Mouse (Mus musculus) layer of hippocampus, postnatal 14 days (tissue): ENCODE results near the gene 9430038I01Rik. TPM values are rescaled to one million over a fixed set of nuclear protein-coding genes. Genes with fewer than 3 reads are reported as not detected.
"Not testable (repeated sequence)": the region's sequence is repeated elsewhere in the genome, so short reads cannot be mapped to it uniquely, and the experiment has no call there.

Experiments used
- DNase-seq, 2 experiments: peaks; one replicate each; pipeline ENCODE4 v3.0.0; 2021 to 2022; ENCODE audit warnings: low spot score in 2 of 2, mixed read lengths in 1 of 2
- long read RNA-seq, 2 experiments: library from polyadenylated mRNA; stranded (forward); transcript quantifications; one replicate each; pipeline ENCODE4 v2.0.0; 2021
- total RNA-seq, 2 experiments: library from RNA; stranded (reverse); gene quantifications; 2 replicates each; pipeline ENCODE4 v1.2.3; 2021

9430038I01Rik gene
- total RNA-seq, result 1 to 10 TPM; 4.8 to 5.3 TPM
- long read RNA-seq, experiment 1, transcript 9430038I01Rik-201 (4 exons, 1,126 nt), result major isoform, 6 of 6 reads
- long read RNA-seq, experiment 1, partial matches to known transcripts, result 0 of 6 reads
- long read RNA-seq, experiment 1, other reads (novel, unspliced or antisense), result 0 of 6 reads
- long read RNA-seq, experiment 2, partial matches to known transcripts, result 0 of 8 reads
- long read RNA-seq, experiment 2, other reads (novel, unspliced or antisense), result 2 of 8 reads

DNA sequence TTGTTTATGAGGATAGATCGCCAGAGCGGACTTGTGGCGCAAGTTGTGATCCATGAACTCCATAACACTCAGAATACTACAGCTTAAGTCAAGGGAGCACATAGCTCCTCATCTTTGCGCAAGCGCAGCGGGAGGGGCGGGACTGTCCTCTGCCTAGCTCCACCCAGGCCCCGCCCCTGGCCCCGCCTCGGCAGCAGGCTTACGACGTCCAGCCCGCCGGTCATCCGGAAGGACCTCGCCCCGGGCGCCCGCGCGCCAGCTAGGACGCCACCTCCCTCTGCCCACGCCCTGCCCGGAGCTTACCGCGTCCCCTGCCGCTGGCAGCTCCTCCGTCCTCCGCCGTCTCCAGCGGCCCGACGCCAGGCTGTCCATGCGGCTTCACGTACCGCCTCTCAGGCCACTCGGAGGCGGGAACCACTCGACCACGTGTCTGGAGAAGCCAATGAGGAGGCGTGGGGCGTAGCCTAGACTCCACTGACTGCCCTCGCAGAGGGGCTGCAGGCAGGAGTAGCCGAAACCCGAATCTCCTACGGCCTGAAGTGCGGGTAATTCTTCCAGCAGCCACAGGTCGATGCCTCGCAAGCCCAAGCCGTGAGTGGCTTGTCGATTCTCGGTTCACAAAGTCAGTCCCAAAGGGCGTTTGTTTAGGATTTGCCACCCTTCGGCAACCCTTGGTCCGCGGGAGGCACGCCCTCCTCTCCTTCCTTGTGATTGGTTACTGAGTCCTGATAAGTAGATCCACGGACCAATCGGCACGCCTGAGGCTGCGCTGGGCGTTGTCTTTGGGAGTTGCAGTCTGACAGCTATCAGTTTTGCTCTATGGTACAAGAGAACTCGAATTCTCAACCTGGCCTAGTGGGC is at the start of gene 9430038I01Rik:
TSS of gene 9430038I01Rik (minus strand) at position 426 of the 861 bp plus-strand sequence.
- DNase-seq, result peak; percentile 96 to 98

DNA sequence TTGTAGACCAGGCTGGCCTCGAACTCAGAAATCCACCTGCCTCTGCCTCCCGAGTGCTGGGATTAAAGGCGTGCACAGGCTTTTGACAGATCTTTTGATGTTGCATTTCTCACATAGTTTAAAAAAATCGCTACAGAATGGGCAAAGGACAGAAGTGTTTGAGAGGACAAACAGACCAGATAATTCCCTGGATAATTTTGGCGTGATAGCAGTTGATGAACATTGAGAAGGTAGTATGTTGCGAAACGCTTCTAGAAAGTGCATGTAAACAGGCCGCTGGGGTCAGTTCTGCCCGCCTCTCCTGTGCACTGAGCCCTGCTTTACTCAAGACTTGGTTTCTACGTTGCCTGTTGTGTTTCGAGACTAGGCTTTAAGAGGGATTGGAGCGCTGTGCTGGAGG is 34.8 kb upstream of the 9430038I01Rik start:
- no peak for DNase-seq

DNA sequence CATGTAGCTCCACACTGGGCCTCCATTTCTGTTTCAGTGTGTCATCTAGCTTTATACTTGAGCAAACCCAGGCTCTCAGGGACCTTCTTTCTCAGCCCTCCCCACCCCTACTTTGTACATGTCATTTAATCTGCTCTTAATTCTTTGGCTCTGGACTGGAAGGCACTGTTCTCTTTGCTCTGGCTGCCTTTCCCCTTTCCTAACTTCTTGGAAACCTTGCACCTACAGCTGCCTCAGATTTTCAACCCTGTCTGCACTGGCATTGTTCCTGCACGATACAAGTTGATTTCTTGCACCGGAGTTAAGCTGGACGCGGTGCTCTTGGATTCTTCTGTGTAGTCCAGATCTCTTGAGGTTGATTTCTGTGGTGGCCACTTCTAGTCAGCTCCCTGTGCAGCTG is 32.4 kb upstream of the 9430038I01Rik start:
- no peak for DNase-seq

DNA sequence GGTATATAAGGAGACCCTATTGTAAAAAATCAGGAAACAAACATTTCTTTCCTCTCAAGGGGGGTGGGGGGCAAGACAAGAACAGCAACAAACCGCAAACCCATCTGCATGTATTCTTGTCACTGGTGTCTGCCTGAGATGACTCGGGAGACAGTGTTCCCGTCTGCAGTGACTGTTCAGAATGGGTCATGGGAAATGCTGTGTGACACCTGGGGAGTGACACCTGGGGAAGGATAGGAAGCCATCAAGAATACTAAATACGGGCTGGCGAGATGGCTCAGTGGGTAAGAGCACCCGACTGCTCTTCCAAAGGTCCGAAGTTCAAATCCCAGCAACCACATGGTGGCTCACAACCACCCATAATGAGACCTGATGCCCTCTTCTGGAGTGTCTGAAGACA is 28.4 kb upstream of the 9430038I01Rik start:
- DNase-seq, result not testable (repeated sequence)

DNA sequence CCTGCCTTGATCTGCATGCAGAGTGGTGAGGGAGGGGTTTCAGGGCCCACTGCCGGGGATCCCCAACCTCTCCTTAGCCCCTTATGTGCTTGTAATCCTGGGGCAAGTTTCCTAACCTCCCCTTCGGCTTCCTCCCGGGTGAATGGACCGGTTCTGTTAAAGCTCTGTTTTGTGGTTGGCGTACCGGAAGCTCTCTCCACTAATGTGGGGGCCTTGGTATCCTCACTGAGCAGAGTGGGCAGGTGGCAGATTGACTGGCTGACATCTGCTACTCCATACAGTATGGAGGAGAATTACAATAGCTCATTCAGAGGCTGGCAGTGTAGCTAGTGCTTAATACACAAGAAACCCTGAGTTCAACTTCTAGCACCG is 27.6 kb upstream of the 9430038I01Rik start:
- peak; percentile 62 to 77 for DNase-seq

DNA sequence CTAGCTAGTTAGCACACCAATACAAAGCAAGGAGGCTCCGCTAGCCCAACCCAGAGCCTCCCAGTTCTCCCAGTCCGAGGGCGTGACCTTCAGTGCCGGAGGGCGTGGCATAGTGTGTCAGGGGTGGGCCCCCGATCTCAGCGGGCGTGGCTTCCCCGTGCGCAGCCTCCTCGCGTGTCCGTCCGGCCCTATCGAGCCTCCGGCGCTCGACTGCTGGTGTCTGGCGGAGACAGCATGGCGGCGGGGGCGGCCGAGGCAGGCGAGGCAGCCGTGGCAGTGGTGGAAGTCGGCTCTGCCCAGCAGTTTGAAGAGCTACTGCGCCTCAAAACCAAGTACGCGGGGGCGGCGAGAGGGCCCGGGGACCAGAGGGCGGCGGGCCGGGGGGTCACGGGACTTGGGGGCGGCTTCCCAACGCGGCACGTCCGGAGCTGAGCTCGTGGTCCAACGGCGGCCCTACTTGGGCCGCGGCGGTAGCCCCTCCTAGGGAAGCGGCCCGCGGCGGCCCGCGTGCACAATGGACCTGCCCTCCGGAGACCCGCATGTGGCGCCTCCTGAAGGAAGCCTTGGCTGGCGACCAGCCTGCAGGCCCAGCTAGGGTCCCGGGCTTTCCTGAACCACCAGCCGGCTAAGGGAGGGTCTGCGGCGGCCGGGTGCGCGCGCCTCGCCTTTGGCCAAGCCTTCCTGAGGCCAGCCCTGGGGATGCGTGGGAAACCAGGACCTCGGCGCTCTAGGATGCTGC is 27.0 kb upstream of the 9430038I01Rik start, which contains the start of gene Glrx3:
TSS of gene Glrx3 (plus strand) at position 175 of the 739 bp plus-strand sequence.
- peak; percentile 93 for DNase-seq

DNA sequence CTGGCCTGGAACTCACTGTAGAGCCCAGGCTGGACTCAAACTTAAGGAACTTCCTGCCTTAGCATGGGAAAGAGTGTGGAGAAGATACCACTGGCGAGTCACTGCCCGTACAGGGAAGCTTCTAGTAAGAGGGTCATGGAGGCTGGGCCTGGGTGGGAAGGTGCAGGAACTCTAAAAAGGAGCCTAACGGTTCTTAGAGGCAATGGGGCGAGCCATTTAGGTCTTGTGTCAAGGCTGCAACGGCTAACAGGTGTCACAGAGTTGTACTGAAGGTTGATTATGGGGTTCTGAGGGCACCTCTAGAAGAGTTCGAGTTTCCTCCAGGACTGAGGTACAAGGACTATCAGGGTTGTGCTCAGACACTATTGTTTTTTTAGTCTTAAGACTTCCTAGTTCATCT is 26.3 kb upstream of the 9430038I01Rik start:
- DNase-seq, result no peak

DNA sequence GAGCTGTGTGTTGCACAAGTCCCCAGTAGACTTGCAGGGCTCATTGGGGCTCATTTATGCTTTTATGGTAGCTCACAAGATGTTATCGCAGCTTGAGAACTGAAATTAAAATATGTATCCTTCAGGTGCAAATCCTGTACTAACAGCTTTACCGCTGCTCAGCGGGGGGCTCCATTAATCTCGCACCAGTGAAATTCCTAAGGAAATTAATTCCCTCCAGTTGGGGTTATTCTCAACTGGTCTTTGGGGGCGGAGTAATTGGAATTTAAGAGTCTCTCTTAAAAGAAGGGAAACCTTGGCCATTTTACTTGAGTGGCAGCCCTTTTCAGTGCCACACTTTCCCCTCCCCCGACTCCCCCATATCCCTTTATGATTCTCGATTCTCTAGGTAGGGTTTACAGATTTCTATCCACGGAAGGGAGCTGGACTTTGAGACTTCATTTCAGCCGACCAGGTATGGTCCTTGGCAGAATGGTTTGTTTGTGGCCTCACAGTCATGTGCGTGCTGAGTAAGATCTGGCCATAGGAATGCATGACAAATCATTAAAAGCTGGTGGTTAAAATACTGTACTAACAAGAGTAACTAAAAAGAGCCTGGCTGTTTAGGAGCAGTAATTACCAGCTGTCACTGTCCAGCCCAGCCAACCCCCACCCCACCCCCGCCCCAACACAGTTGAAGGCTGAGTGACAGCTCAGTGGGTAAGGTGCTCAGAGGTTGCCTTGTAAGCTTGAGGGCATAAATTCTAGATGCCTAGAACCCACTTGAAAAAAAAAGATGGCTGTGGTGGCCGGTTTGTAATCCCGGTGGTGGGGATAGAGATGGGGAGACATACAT is 21.4 kb upstream of the 9430038I01Rik start:
- no peak for DNase-seq

DNA sequence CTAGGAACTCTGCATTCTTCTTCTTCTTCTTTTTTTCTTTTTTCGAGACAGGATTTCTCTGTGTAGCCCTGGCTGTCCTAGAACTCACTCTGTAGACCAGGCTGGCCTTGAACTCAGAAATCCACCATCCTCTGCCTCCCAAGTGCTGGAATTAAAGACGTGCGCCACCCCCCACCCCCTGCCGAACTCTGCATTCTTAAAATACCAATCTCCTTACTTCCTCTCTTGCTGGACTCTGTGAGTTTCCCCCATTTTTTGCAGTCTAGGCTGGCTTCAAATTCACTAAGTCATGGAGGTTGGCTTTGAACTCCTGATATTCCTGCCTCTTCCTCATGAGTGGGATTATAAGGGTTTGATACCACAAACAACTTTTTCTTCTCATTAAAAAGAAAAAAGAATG is 16.1 kb upstream of the 9430038I01Rik start:
- DNase-seq, result no peak

DNA sequence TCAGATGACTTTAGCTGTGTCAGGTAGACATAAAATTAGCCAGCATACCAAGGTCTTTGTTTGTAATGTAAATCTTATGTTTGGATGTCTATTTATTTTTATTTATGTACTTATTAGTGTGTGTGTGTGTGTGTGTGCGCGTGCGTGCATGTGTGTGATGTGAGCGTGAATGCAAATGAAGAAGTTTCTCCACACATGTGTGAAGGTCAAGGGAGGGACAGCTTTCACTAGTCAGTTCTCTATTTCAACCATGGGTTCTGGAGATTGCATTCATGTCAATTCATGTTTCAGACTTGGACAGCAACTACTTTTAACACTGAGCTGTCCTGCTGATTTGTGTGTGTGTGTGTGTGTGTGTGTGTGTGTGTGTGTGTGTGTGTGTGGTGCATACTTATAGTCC is 10.7 kb upstream of the 9430038I01Rik start:
- no peak for DNase-seq

DNA sequence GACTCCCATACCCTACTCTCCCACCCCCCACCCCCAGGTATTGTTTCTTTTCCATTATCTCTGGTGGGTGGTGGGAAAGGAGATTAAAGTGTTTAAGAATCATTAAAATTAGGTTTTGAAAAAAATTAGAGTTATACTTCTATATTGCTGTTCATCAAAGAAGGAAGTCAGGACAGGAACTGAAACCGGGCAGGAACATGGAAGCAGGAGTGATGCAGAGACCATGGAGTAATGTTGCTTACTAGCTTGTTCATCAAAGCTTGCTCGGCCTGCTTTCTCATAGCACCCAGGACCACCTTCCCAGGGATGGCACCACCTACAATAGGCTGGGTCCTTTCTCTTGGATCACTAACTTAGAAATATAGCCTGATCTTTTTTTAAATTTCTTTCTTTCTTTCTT is 10.0 kb upstream of the 9430038I01Rik start:
- DNase-seq, result no peak

DNA sequence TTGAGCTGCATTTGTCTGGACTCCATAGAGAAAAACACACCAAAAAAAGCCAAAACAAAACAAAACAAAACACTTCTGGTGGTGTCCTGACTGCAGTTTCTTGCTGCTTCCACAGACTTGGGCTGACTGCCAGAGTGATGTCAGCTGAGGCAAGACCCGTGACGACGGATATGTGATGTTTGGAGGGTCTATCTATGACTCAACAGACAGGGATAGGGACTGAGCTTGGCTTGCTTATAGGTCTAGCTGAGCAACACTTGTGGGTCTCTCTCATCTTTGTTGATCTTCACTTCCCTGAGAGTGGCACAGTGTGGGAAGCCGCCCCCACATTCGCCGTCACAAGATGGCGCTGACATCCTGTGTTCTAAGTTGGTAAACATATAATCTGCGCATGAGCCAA is 4.1 kb upstream of the 9430038I01Rik start:
- DNase-seq, result no peak

DNA sequence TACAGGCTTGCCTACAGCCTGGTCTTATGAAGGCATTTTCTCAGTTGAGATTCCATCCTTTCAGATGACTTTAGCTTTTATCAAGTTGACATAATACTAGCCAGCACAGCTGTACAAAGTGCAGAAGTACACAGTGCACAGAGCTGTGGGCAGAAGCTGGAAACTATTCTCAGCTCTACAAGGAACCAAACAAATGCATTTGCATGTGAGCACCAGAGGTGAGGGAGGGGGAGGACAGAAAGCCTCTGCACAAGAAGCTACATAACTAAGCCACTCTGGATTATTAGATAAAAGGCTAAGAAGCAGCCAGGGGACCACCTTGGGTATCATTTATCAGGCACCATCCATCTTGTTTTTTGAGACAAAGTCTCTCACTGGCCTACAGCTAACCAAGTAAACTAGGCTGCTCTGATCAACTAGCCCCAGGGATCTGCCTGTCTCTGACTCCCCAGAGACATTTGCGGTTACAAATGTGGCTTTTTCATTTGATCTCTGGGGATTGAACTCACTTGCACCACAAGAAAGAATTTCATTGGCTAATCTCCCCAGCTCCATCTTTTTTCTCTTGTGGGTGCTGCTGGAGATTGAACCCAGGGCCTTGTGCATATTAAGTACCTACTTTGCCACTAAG is 3.0 kb downstream of the 9430038I01Rik start:
- no peak for DNase-seq

DNA sequence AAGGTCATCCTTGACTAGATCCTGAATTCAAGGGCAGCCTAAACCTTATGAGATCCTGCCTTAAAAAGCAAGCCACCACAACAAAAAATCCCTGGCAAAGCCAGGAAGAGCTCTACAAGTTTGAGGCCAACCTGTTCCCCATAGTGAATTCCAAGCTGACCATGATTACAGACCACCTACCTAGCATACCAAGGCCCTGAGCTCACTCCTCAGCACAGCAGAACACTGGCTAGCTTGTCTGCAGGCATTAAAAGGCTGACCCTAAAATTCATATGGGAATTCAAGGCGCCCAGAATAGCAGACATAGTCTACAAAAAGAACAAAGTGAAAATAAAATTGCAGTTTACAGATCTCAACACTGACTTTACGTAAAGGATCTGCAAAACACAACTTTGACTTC is 6.4 kb downstream of the 9430038I01Rik start:
- no peak for DNase-seq

DNA sequence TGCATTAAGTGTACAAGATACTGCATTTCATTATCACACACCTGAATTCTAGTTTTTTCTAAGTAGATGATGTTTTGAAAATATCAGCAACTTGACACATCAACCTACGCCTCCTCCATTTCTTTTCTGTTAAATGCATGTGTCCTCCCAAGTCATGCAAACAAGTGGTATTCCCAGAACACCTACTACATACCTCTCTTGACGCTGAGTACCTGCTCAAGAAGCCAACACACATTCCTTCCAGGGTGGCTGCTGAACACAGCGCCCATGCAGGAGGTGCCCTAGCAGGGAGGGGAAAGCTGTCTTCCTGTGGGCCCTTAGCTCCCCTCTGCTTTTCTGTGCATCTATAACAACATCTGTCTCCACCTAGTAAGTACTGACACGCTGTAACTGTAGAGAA is 11.6 kb downstream of the 9430038I01Rik start:
- DNase-seq, result no peak

DNA sequence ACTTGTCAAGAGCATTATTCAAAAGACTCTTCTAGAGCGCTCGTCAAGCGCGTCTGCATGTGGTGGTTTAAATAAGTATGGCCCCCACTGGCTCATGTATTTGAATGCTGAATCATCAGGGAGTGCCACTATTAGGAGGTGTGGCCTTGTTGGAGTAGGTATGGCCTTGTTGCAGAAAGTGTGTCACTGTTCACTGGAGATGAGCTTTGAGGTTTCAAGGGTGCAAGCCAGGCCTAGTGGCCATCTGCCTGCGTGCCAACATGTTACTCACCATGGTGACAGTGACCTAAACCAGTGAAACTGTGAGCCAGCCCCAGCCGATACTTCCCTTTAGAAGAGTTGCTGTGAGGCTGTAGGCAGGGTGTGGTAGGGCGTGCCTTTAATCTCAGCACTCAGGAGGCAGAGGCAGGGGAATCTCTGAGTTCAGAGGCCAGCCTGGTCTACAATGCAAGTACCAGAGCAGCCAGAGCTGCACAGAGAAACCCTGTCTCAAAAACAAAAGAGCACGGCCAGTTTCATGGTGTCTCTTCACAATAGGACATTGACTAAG is 13.1 kb downstream of the 9430038I01Rik start:
- DNase-seq, result no peak

DNA sequence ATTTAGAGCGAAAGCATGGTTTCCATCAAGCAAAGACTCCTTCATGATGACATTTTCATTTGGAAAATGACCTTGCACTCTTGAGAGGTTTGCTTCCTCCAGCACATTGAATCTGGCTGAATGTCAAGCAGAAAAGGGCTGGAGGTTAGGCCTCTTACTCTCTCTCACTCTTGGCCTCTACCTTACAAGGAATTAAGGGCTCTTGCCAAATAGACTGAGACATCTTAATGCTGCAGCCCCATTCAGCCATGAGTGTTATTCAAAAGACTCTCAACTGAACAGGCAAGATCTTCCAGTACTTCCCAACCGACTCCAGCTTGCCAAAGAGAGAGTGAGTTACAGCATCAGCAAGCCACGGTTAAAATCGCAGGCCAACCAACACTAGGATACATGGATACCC is 15.1 kb downstream of the 9430038I01Rik start:
- DNase-seq, result no peak

DNA sequence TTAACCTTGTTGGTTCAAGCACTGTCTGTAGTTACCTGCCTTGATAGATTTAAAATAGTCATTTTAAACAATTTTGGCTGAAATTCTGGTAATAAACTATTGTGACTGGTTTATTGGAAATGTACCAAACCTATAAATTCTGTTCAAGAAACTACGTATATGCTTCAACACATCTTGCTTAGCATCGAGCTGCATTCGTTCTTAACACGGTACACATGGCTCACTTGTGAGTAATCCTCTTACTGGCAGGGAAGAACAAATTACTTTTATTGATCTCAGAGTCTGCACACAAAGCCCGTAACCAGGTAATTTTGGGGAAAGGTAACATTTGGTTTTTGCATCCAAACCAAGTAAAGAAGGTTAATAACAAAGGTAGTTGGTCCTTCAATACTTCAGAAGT is 22.7 kb downstream of the 9430038I01Rik start:
- no peak for DNase-seq

DNA sequence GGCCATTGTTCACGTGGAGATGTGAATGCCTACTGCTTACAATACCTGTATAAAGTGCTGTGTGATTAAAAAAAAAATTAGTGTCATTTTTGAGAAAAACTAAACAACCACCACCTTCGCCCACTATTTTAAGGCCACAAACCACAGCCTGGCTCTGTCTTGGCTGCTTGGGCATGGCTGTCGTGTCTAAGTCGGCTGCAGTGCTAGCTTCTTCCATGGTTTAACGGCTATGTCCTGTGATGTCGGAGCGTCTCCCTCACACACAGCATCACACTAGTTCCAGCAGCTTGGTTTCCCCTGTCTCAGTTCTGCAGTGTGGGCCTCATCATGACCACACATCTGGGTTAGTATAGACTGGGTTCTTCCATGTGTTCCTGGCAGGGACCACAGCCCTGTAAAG is 35.6 kb downstream of the 9430038I01Rik start:
- no peak for DNase-seq

DNA sequence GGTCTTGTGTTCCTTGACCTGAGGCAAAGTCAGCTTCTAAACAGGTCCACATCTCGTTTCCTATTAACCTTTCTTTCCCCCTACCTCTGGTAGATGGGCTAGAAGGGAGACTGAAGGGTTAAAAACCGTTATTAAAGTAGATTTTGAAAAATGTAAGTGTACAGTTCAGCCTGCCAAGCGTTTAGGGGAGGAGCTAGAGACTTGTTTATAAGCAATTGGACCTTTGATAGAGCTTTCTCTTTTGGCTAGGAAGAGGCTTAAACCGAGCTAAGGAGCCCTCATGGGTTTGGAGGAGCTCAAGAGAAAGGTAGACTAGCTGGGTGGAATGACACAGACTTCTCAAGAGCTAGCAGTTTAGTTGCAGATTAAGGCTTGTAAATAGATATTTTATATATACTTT is 38.8 kb downstream of the 9430038I01Rik start:
- no peak for DNase-seq
